Mouse (Mus musculus): Measurements from ENCODE around the gene Plcl2. TPM values are rescaled to one million over a fixed set of nuclear protein-coding genes. Genes with fewer than 3 reads are reported as not detected.

The Plcl2 gene
- polyA plus RNA-seq (2014; fragmentation: Nextera tagmentation; extraction: Ambion mirVana): 10.4 and 11.3 TPM in 2 replicates

DNA sequence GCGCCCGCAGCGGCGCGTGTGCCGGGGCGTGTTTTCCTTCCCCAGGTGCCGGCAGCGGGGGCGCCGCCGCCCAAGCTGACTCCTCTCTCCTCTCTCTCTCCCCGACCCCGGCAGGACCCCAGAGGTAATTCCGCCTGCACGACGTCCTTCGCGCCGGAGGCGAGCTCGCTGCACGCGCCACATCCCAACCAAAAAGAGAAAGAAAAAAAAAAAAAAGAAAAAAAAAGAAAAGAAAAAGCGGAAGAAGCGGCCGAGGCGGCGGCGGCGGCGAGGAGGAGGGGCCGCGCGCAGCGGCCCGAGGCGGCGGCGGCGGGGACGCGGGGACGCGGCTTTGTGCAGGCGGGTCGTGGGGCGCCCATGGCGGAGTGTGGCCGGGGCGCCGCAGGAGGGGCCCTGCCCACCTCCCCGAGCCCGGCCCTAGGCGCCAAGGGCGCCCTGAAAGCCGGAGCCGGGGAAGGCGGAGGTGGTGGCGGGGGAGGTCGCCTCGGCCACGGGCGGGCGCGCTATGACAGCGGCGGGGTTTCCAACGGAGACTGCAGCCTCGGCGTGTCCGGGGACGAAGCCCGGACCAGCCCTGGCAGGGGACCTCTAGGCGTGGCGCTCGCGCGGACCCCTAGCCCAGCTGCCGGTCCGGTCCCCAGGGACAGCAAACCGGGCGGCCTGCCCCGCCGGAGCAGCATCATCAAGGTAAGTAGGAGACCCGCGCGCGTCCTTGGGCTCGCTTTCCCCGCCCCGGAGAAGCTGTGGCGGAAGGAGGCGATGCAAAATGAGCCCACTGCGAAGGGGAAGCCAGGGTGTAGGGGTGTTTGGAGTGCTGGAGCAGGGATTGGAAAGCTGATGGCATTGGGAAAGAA is at the start of gene Plcl2:
Gene Plcl2, plus strand, starts transcription at position 153 of the 854 bp plus-strand sequence.
- peak within 1 kb of the TSS; percentile 95 for H3K9ac ChIP-seq (ENCODE audit: low read length)
- ATAC-seq: peak; percentile 60
- peak within 1 kb of the TSS; percentile 81 for H3K4me3 ChIP-seq (ENCODE audit: low read depth, low read length)
- no peaks in the 10 kb centered on the region for H3K9me3 ChIP-seq (replicated peaks; ENCODE audit: control insufficient read depth, low read length)
- H3K27ac ChIP-seq (ENCODE audit: low read depth, low read length): peak within 1 kb of the TSS; percentile 89
- no peaks in the 10 kb centered on the region; the same call in 1 of the 2 replicates for H3K27me3 ChIP-seq (replicated peaks; ENCODE audit: control insufficient read depth, insufficient read depth, low read length)
- under 1% methylated on average over 75 of the region's 95 CpGs for WGBS
- peak within 1 kb of the TSS; percentile 60 for H3K4me2 ChIP-seq (ENCODE audit: low read length)
- no peaks in the 10 kb centered on the region for H3K36me3 ChIP-seq (ENCODE audit: control insufficient read depth, insufficient read depth, low read length)
- peaks cover 12% of the 10 kb centered on the region for H3K4me1 ChIP-seq (ENCODE audit: control insufficient read depth, insufficient read depth, low read length)
- peak; percentile 69 for DNase-seq (ENCODE audit: low spot score)

- no peak overlapping the region for H3K27ac ChIP-seq (ENCODE audit: low read depth, low read length)
- H3K4me1 ChIP-seq (ENCODE audit: control insufficient read depth, insufficient read depth, low read length): no peaks in the 10 kb centered on the region
- ATAC-seq (no peak), DNase-seq (ENCODE audit: low spot score) (peak; percentile 7)
- no peaks in the 10 kb centered on the region for H3K9me3 ChIP-seq (replicated peaks; ENCODE audit: control insufficient read depth, low read length)
- no peak overlapping the region for H3K4me2 ChIP-seq (ENCODE audit: low read length)
- no peak overlapping the region for H3K4me3 ChIP-seq (ENCODE audit: low read depth, low read length)
- H3K36me3 ChIP-seq (ENCODE audit: control insufficient read depth, insufficient read depth, low read length): no peaks in the 10 kb centered on the region
- 88% methylated on average over 8 of the region's 8 CpGs for WGBS
- H3K9ac ChIP-seq (ENCODE audit: low read length): no peak overlapping the region
- H3K27me3 ChIP-seq (replicated peaks; ENCODE audit: control insufficient read depth, insufficient read depth, low read length): no peaks in the 10 kb centered on the region
Measured at GRCm38 (mm10) chr17:50460301-50460700, 48.9 kb upstream of the Plcl2 start.

GRCm38 (mm10) chr17:50467438-50467837 is 41.8 kb upstream of the Plcl2 start:
- no peak overlapping the region for H3K27ac ChIP-seq (ENCODE audit: low read depth, low read length)
- H3K4me2 ChIP-seq (ENCODE audit: low read length): no peak overlapping the region
- no peaks in the 10 kb centered on the region for H3K27me3 ChIP-seq (replicated peaks; ENCODE audit: control insufficient read depth, insufficient read depth, low read length)
- 92% methylated on average over 2 of the region's 2 CpGs for WGBS
- H3K9ac ChIP-seq (ENCODE audit: low read length): no peak overlapping the region
- no peaks in the 10 kb centered on the region for H3K9me3 ChIP-seq (replicated peaks; ENCODE audit: control insufficient read depth, low read length)
- peaks cover 14% of the 10 kb centered on the region for H3K4me1 ChIP-seq (ENCODE audit: control insufficient read depth, insufficient read depth, low read length)
- DNase-seq (ENCODE audit: low spot score): no peak
- H3K4me3 ChIP-seq (ENCODE audit: low read depth, low read length): no peak overlapping the region
- no peaks in the 10 kb centered on the region for H3K36me3 ChIP-seq (ENCODE audit: control insufficient read depth, insufficient read depth, low read length)
- no peak for ATAC-seq

DNA sequence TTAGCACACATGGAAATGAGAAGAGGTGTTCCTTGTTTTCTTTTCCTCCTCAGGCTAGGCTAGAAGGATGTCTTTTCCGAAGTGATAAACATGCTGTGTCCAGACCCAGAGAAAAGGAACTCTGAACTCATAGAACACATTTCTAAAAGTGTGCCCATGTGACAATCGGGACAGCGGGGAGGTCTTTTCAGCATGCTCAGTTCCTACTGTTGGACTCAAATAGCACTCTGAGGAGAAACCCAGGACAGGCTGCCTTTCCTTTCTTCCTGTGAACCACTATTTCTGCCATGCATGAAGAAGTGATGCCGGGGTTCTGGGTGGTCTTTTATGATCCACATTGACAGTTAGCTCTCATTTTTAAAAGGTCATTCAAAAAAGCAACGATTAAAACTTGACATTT is 40.1 kb upstream of the Plcl2 start:
- Histone ChIP-seq H3K4me1 (ENCODE audit: control insufficient read depth, insufficient read depth, low read length) (peaks cover 14% of the 10 kb centered on the region), H3K27me3 (replicated peaks; ENCODE audit: control insufficient read depth, insufficient read depth, low read length) (no peaks in the 10 kb centered on the region), H3K9me3 (replicated peaks; ENCODE audit: control insufficient read depth, low read length) (no peaks in the 10 kb centered on the region), H3K36me3 (ENCODE audit: control insufficient read depth, insufficient read depth, low read length) (no peaks in the 10 kb centered on the region), H3K27ac (ENCODE audit: low read depth, low read length) (no peak overlapping the region), H3K4me3 (ENCODE audit: low read depth, low read length) (no peak overlapping the region), H3K4me2 (ENCODE audit: low read length) (no peak overlapping the region), H3K9ac (ENCODE audit: low read length) (no peak overlapping the region)
- ATAC-seq (no peak), DNase-seq (ENCODE audit: low spot score) (no peak)
- WGBS: 61% methylated on average over 5 of the region's 5 CpGs

GRCm38 (mm10) chr17:50469543-50470431 is 39.4 kb upstream of the Plcl2 start:
- WGBS: 6% methylated on average over 13 of the region's 13 CpGs
- Histone ChIP-seq H3K36me3 (ENCODE audit: control insufficient read depth, insufficient read depth, low read length) (no peaks in the 10 kb centered on the region), H3K4me1 (ENCODE audit: control insufficient read depth, insufficient read depth, low read length) (peaks cover 14% of the 10 kb centered on the region), H3K9me3 (replicated peaks; ENCODE audit: control insufficient read depth, low read length) (no peaks in the 10 kb centered on the region), H3K27ac (ENCODE audit: low read depth, low read length) (peak overlapping the region; percentile 80), H3K9ac (ENCODE audit: low read length) (no peak overlapping the region), H3K27me3 (replicated peaks; ENCODE audit: control insufficient read depth, insufficient read depth, low read length) (no peaks in the 10 kb centered on the region), H3K4me3 (ENCODE audit: low read depth, low read length) (peak overlapping the region; percentile 10), H3K4me2 (ENCODE audit: low read length) (peak overlapping the region; percentile 47)
- DNase-seq (ENCODE audit: low spot score) (peak; percentile 93), ATAC-seq (peak; percentile 93)

DNA sequence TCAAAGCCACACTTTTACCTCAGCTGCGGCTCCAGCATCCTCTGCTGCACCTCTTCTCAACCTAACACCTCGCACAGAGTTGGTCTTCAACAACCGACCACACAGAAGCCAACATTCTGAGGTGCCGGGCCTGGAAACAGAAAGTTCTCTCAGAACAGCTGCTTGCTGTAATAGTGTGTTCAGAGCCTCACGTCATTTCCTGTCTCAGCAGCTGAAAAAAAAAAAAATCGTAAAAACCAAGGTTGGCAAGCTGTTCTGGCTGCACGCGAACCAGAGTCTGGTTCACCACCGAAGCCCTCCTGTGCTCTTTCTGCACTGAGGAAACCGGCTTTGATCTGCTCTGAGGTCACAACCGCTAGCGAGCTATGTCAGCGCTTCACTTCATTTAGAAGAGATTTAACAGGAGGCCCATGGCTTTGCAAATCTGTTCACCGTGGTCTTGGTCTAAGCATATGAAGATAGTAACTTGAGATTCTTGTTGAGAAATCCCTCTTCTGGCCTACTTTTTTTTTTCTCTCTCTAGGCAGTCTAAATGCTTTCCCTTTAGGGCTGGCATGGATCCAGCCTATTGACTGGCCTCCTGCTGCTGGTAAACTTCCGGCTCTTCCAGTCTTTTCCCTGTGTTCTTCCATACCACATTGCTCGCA is 38.6 kb upstream of the Plcl2 start:
- DNase-seq (ENCODE audit: low spot score) (peak; percentile 75), ATAC-seq (peak; percentile 54)
- Histone ChIP-seq H3K4me3 (ENCODE audit: low read depth, low read length) (peak overlapping the region; percentile 10; the same call in 1 of the 2 replicates), H3K9ac (ENCODE audit: low read length) (peak overlapping the region; percentile 26; the same call in 1 of the 2 replicates), H3K36me3 (ENCODE audit: control insufficient read depth, insufficient read depth, low read length) (no peaks in the 10 kb centered on the region), H3K4me1 (ENCODE audit: control insufficient read depth, insufficient read depth, low read length) (peaks cover 14% of the 10 kb centered on the region), H3K27ac (ENCODE audit: low read depth, low read length) (peak overlapping the region; percentile 80), H3K27me3 (replicated peaks; ENCODE audit: control insufficient read depth, insufficient read depth, low read length) (no peaks in the 10 kb centered on the region), H3K9me3 (replicated peaks; ENCODE audit: control insufficient read depth, low read length) (no peaks in the 10 kb centered on the region), H3K4me2 (ENCODE audit: low read length) (peak overlapping the region; percentile 47)
- 12% methylated on average over 16 of the region's 16 CpGs for WGBS

GRCm38 (mm10) chr17:50471230-50471629 is 38.0 kb upstream of the Plcl2 start:
- ATAC-seq (no peak), DNase-seq (ENCODE audit: low spot score) (no peak)
- peaks cover 14% of the 10 kb centered on the region for H3K4me1 ChIP-seq (ENCODE audit: control insufficient read depth, insufficient read depth, low read length)
- H3K36me3 ChIP-seq (ENCODE audit: control insufficient read depth, insufficient read depth, low read length): no peaks in the 10 kb centered on the region
- no peak overlapping the region for H3K27ac ChIP-seq (ENCODE audit: low read depth, low read length)
- no peaks in the 10 kb centered on the region for H3K27me3 ChIP-seq (replicated peaks; ENCODE audit: control insufficient read depth, insufficient read depth, low read length)
- H3K4me2 ChIP-seq (ENCODE audit: low read length): no peak overlapping the region
- H3K9me3 ChIP-seq (replicated peaks; ENCODE audit: control insufficient read depth, low read length): no peaks in the 10 kb centered on the region
- no peak overlapping the region for H3K4me3 ChIP-seq (ENCODE audit: low read depth, low read length)
- no peak overlapping the region for H3K9ac ChIP-seq (ENCODE audit: low read length)
- WGBS: 84% methylated on average over 3 of the region's 3 CpGs

DNA sequence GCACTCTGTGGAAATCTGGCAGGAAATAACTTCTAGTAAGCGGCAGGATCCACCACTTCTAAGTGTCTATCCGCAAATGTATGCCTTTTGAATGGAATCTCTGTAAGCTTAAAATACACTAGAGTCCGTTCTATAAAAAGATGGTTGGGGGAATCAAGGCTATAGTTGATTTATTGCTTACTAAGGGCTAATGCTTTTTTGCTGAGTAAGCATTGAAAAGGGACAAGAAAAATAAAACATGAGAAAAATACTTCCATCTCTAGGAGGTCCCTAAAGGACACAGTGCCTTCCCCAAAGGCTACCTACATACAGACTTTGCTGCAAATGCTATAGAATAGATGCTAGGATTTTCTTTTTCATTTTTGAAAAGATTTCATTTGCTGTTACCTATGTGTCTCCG is 31.9 kb upstream of the Plcl2 start:
- no peaks in the 10 kb centered on the region for H3K36me3 ChIP-seq (ENCODE audit: control insufficient read depth, insufficient read depth, low read length)
- H3K9ac ChIP-seq (ENCODE audit: low read length): no peak overlapping the region
- no peaks in the 10 kb centered on the region for H3K9me3 ChIP-seq (replicated peaks; ENCODE audit: control insufficient read depth, low read length)
- no peak overlapping the region for H3K27ac ChIP-seq (ENCODE audit: low read depth, low read length)
- ATAC-seq (no peak), DNase-seq (ENCODE audit: low spot score) (no peak)
- no peaks in the 10 kb centered on the region for H3K4me1 ChIP-seq (ENCODE audit: control insufficient read depth, insufficient read depth, low read length)
- H3K4me2 ChIP-seq (ENCODE audit: low read length): no peak overlapping the region
- H3K4me3 ChIP-seq (ENCODE audit: low read depth, low read length): no peak overlapping the region
- H3K27me3 ChIP-seq (replicated peaks; ENCODE audit: control insufficient read depth, insufficient read depth, low read length): no peaks in the 10 kb centered on the region
- whole genome bisulfite sequencing: 85% methylated on average over 4 of the region's 4 CpGs
